27 mouse cellular contexts compared by ENCODE assay signal in genomic region chr4:130017036-130017674, GRCm38 (mm10). TPM values are rescaled to one million over a fixed set of nuclear protein-coding genes. Genes with fewer than 3 reads are reported as not detected.
DNase-seq lines count a peak whose midpoint lies in the region; ATAC-seq and TF ChIP-seq lines count a peak whose summit lies in the region.
"Had no signal": no experiment of that assay in that cellular context is flagged by ENCODE, and none has a peak within 500 bp of the region (broad histone marks: within the 10 kb centered on the region; RNA-seq: fewer than 3 reads in every experiment).

No protein-coding gene starts in this region.

- no peak overlapping the region for H3K27ac ChIP-seq in spleen, adult 2 months (ENCODE audit: insufficient read depth, low read length)
- H3K27ac ChIP-seq: embryonic facial prominence, embryonic 10.5 days; forebrain, embryonic 15.5 days; heart, embryonic 10.5 days; left cerebral cortex, adult 2 months; limb, embryonic 15.5 days; liver, embryonic 14.5 days; lung, embryonic 15.5 days; stomach, embryonic 15.5 days had no signal

- no peak for TF ChIP-seq CTCF in spleen, adult 2 months (IDR thresholded peaks at IDR 0.05; ENCODE audit: extremely low read depth, insufficient read depth, insufficient read length, insufficient replicate concordance)

- peak overlapping the region; percentile 40; the same call in 1 of the 2 replicates for H3K4me3 ChIP-seq in spleen, adult 2 months (ENCODE audit: extremely low read depth, insufficient read depth, insufficient read length)
- H3K4me3 ChIP-seq: embryonic facial prominence, embryonic 10.5 days; forebrain, embryonic 15.5 days; heart, embryonic 10.5 days; left cerebral cortex, adult 2 months; limb, embryonic 15.5 days; lung, embryonic 15.5 days; stomach, embryonic 15.5 days had no signal

- H3K27me3 ChIP-seq in spleen, adult 2 months (ENCODE audit: control insufficient read depth, insufficient read depth, low read length): no peaks in the 10 kb centered on the region; the same call in 1 of the 2 replicates
- H3K27me3 ChIP-seq: forebrain, embryonic 15.5 days; lung, embryonic 15.5 days; stomach, embryonic 15.5 days had no signal

- no peak for DNase-seq in spleen, adult 2 months (ENCODE audit: low read depth in 1 of 2, low spot score in 2 of 2)
- no peak for DNase-seq in spleen, postnatal 14 days (ENCODE audit: low spot score in 2 of 2)
- DNase-seq in thymus, postnatal 10 days (ENCODE audit: low spot score in 2 of 2): peak; percentile 20 to 24
- no peak for DNase-seq in urinary bladder, adult 2 months (ENCODE audit: low spot score)
- no peak for DNase-seq in retina, postnatal 1 day
- no peak for DNase-seq in lung, postnatal 14 days
- DNase-seq: adrenal gland, postnatal 10 days; cerebellum, adult 8-10 months; cerebellum, postnatal 36 days; gastrocnemius, postnatal 10 days; heart, postnatal 4 days; kidney, postnatal 4 days; left cerebral cortex, postnatal 4 days; lung, postnatal 4 days; right cerebral cortex, postnatal 25 days; spleen, adult 18-20 months had no signal

- H3K4me1 ChIP-seq in spleen, adult 2 months (ENCODE audit: control insufficient read depth, insufficient read depth, insufficient read length): no peaks in the 10 kb centered on the region; the same call in 1 of the 2 replicates
- H3K4me1 ChIP-seq: forebrain, embryonic 15.5 days; lung, embryonic 15.5 days had no signal

- 40% methylated on average over 18 of the region's 18 CpGs for WGBS in spleen, adult 2 months

- peak; percentile 74 for ATAC-seq in inflammation-experienced regulatory T-cells, adult 6 months
- ATAC-seq: forebrain, embryonic 15.5 days; hindbrain, embryonic 16.5 days; intestine, postnatal 0 days had no signal

- TF ChIP-seq POLR2A in spleen, adult 2 months (IDR thresholded peaks at IDR 0.05; ENCODE audit: low read depth, low read length): no peak

- H3K36me3 ChIP-seq in spleen, adult 2 months (ENCODE audit: control insufficient read depth, insufficient read depth, low read length): no peaks in the 10 kb centered on the region
- H3K36me3 ChIP-seq: embryonic facial prominence, embryonic 10.5 days; heart, embryonic 10.5 days; lung, embryonic 15.5 days; stomach, embryonic 15.5 days had no signal

RNA-seq across cellular contexts. Expression of gene Col16a1, which starts 30.5 kb away (rescaled TPM):
- 9.0 and 10.3 TPM in 2 replicates for polyA plus RNA-seq in spleen, adult 2 months (2012; rRNA removed)
- polyA plus RNA-seq in inflammation-experienced regulatory T-cells, adult 6 months (2017; shearing (Covaris generic)): not detected
- 97.7 and 118 TPM in 2 replicates for polyA plus RNA-seq in urinary bladder, adult 2 months (2012; rRNA removed)

RNA-seq across cellular contexts. Expression of gene Adgrb2, which starts 32.5 kb away (rescaled TPM):
- polyA plus RNA-seq in spleen, adult 2 months (2012; rRNA removed): 4.0 and 6.4 TPM in 2 replicates
- 1 to 10 TPM in 1 of 3 experiments, under 1 TPM in 1, not detected in 1; 0.58 to 1.2 TPM for polyA plus RNA-seq in inflammation-experienced regulatory T-cells, adult 6 months (2017; shearing (Covaris generic))
- 4.0 and 5.4 TPM in 2 replicates for polyA plus RNA-seq in urinary bladder, adult 2 months (2012; rRNA removed)

Comparison
In these comparisons a context has a peak if more than half of its experiments do, and no peak if none do; other contexts are left out.
1. DNase-seq: peak in thymus, postnatal 10 days (2 of 2); none in spleen, adult 2 months (0 of 2), spleen, postnatal 14 days (0 of 2), urinary bladder, adult 2 months (single experiment), retina, postnatal 1 day (single experiment) and lung, postnatal 14 days (single experiment).
2. RNA of gene Col16a1, which starts 30.5 kb away (polyA plus RNA-seq): 97.7 to 118 TPM in urinary bladder, adult 2 months and 9.0 to 10.3 TPM in spleen, adult 2 months; not detected in inflammation-experienced regulatory T-cells, adult 6 months; every median in the first group is over 10 times any median in the second.